Mouse (Mus musculus): ENCODE measurements around the gene Dap. TPM values are rescaled to one million over a fixed set of nuclear protein-coding genes. Genes with fewer than 3 reads are reported as not detected.

Gene Dap
- polyA plus RNA-seq, 1 experiment from 2014 or later: 148 TPM

DNA sequence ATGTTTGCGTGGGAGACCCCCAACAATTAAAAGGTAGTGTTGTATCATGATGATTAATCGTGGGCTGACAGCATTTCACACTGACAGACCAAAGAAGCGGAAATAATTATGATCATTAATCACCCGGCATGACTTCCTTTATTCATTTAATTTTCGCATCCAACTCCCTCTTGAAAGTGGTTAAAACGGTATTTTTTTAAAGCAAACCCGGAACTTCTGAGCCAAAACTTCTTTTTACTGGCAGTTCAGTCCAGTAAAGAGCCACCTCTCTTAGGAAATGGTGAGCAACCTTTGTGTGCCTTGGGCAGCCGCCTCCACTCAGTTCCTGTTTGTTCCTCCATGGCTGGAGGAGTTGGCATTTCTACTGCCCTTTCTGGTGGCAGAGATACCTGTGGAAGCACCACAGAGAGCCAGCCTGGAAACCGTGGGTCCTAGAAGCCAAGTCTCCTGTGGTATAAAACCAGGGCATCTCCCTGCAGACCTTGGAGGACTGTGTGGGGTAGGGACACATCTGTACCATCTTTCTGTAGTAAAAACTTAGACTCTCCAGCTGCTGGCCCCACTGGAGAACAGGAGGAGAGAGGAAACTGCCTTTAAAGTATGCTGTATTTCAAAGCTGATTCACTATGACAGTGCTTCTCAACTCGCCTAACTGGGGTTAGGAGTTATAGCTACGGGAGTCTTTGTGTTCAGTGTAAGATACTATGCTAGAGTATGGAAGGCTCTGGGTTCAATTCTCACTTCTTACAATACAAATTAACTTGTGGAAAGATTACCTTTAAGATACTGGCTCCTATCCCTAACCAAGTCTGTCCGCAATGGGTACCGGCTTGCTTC, 910 bp downstream of the Dap start:
- no peak for ATAC-seq

GRCm38 (mm10) chr15:31225643-31226325, 1.7 kb downstream of the Dap start:
- TF ChIP-seq CTCF (IDR thresholded peaks at IDR 0.05) (no peak), EP300 (IDR thresholded peaks at IDR 0.05) (no peak)
- Histone ChIP-seq H3K9me3 (ENCODE audit: low read length) (no peaks in the 10 kb centered on the region), H3K4me1 (ENCODE audit: insufficient read depth, low read depth, low read length) (peaks cover 3% of the 10 kb centered on the region; the same call in 1 of the 2 replicates), H3K9ac (replicated peaks; ENCODE audit: low read depth) (no peak overlapping the region), H3K4me2 (replicated peaks; ENCODE audit: low read depth, low read length) (peak overlapping the region; percentile 96), H3K27ac (ENCODE audit: low read length) (no peak overlapping the region; the same call in 1 of the 2 replicates), H3K4me3 (ENCODE audit: low read depth, low read length) (peak overlapping the region; percentile 95; the same call in 1 of the 2 replicates), H3K36me3 (ENCODE audit: insufficient read depth, low read length) (no peaks in the 10 kb centered on the region), H3K27me3 (replicated peaks; ENCODE audit: insufficient read depth, low read length) (no peaks in the 10 kb centered on the region)
- 75% methylated on average over 4 of the region's 4 CpGs for whole genome bisulfite sequencing
- ATAC-seq: no peak
- peak; percentile 26 for DNase-seq (ENCODE audit: low spot score)

More for the DNA sequence above, 910 bp downstream of the Dap start:
- 25% methylated on average over 13 of the region's 13 CpGs for WGBS
- H3K9me3 ChIP-seq (ENCODE audit: low read length): no peaks in the 10 kb centered on the region
- peak overlapping the region; percentile 93 for H3K27ac ChIP-seq (ENCODE audit: low read length)
- peak overlapping the region; percentile 96 for H3K4me2 ChIP-seq (replicated peaks; ENCODE audit: low read depth, low read length)
- H3K9ac ChIP-seq (replicated peaks; ENCODE audit: low read depth): peak overlapping the region; percentile 91
- no peaks in the 10 kb centered on the region for H3K36me3 ChIP-seq (ENCODE audit: insufficient read depth, low read length)
- H3K4me3 ChIP-seq (ENCODE audit: low read depth, low read length): peak overlapping the region; percentile 95
- TF ChIP-seq EP300 (IDR thresholded peaks at IDR 0.05) (no peak), CTCF (IDR thresholded peaks at IDR 0.05) (no peak)
- DNase-seq (ENCODE audit: low spot score): peak; percentile 36
- no peaks in the 10 kb centered on the region for H3K27me3 ChIP-seq (replicated peaks; ENCODE audit: insufficient read depth, low read length)
- peaks cover 3% of the 10 kb centered on the region; the same call in 1 of the 2 replicates for H3K4me1 ChIP-seq (ENCODE audit: insufficient read depth, low read depth, low read length)

DNA sequence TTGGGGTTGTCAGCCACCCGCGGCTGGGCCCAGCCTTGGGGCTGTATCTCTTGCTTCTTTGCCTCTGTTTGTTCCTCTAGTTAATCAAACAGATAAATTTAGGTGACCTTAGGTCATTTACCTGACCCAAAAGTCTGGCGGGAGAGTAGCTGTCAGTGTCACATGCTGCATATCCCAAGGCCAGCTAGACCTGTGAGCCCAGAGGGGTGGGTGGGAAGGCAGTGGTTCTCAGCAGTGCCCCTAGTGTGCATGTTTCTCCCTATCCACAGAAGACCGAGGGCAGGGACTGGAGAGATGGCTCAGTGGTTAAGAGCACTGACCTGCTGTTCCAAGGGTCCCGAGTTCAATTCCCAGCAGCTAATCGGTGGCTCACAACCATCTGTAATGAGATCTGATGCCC, 2.4 kb downstream of the Dap start:
- Histone ChIP-seq H3K4me2 (replicated peaks; ENCODE audit: low read depth, low read length) (peak overlapping the region; percentile 11; the same call in 1 of the 2 replicates), H3K36me3 (ENCODE audit: insufficient read depth, low read length) (no peaks in the 10 kb centered on the region), H3K4me3 (ENCODE audit: low read depth, low read length) (no peak overlapping the region), H3K27me3 (replicated peaks; ENCODE audit: insufficient read depth, low read length) (no peaks in the 10 kb centered on the region), H3K9me3 (ENCODE audit: low read length) (no peaks in the 10 kb centered on the region), H3K9ac (replicated peaks; ENCODE audit: low read depth) (no peak overlapping the region), H3K27ac (ENCODE audit: low read length) (no peak overlapping the region), H3K4me1 (ENCODE audit: insufficient read depth, low read depth, low read length) (peaks cover 3% of the 10 kb centered on the region; the same call in 1 of the 2 replicates)
- no peak for TF ChIP-seq EP300 (IDR thresholded peaks at IDR 0.05)
- peak; percentile 56 for TF ChIP-seq CTCF (IDR thresholded peaks at IDR 0.05)
- ATAC-seq (no peak), DNase-seq (ENCODE audit: low spot score) (no peak)
- 54% methylated on average over 6 of the region's 6 CpGs for WGBS

GRCm38 (mm10) chr15:31227793-31228192, 3.7 kb downstream of the Dap start:
- no peak for DNase-seq (ENCODE audit: low spot score)
- Histone ChIP-seq H3K36me3 (ENCODE audit: insufficient read depth, low read length) (no peaks in the 10 kb centered on the region), H3K27me3 (replicated peaks; ENCODE audit: insufficient read depth, low read length) (no peaks in the 10 kb centered on the region), H3K4me1 (ENCODE audit: insufficient read depth, low read depth, low read length) (peaks cover 3% of the 10 kb centered on the region; the same call in 1 of the 2 replicates), H3K9ac (replicated peaks; ENCODE audit: low read depth) (no peak overlapping the region), H3K27ac (ENCODE audit: low read length) (no peak overlapping the region), H3K4me3 (ENCODE audit: low read depth, low read length) (no peak overlapping the region), H3K9me3 (ENCODE audit: low read length) (no peaks in the 10 kb centered on the region), H3K4me2 (replicated peaks; ENCODE audit: low read depth, low read length) (no peak overlapping the region)
- TF ChIP-seq CTCF (IDR thresholded peaks at IDR 0.05) (no peak), EP300 (IDR thresholded peaks at IDR 0.05) (no peak)
- 90% methylated on average over 8 of the region's 8 CpGs for WGBS
- no peak for ATAC-seq

DNA sequence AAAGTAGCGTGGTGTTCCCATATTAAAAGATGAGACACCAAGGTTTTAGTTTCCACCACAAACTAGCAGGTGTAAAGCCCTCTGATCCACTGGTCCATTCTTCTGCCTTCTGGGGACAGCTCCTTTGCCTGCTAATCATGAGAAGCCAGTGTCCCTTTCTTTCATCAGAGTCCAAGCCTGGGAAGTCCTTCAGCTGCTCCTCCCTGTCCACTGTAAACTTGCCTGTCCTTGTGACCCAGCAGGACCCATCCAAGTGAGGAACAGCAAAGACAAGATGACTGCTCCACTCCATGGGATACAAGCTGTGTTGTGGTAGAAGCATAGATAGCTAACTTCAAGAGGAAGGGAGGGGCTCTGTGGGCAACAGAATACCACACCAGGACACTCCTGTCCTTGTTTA, 8.9 kb downstream of the Dap start:
- Histone ChIP-seq H3K4me3 (ENCODE audit: low read depth, low read length) (no peak overlapping the region), H3K9ac (replicated peaks; ENCODE audit: low read depth) (no peak overlapping the region), H3K4me2 (replicated peaks; ENCODE audit: low read depth, low read length) (no peak overlapping the region), H3K27ac (ENCODE audit: low read length) (no peak overlapping the region), H3K4me1 (ENCODE audit: insufficient read depth, low read depth, low read length) (no peaks in the 10 kb centered on the region), H3K36me3 (ENCODE audit: insufficient read depth, low read length) (peaks cover 16% of the 10 kb centered on the region; the same call in 1 of the 2 replicates), H3K27me3 (replicated peaks; ENCODE audit: insufficient read depth, low read length) (no peaks in the 10 kb centered on the region), H3K9me3 (ENCODE audit: low read length) (no peaks in the 10 kb centered on the region)
- WGBS: 95% methylated on average over 1 of the region's 1 CpGs
- ATAC-seq: no peak
- TF ChIP-seq EP300 (IDR thresholded peaks at IDR 0.05) (no peak), CTCF (IDR thresholded peaks at IDR 0.05) (no peak)
- DNase-seq (ENCODE audit: low spot score): no peak

All from lung, postnatal 0 days (tissue).